Mouse (Mus musculus) CD8-positive naive resting alpha-beta T cell, adult 2 months (primary cell): Measurements from ENCODE around the gene Hoxd3.

Experiments
- DNase-seq, 2 experiments: peaks; one replicate each; pipeline ENCODE4 v3.0.0; 2022; ENCODE audit warnings: low read depth in 2 of 2, low spot score in 2 of 2

The Hoxd3 gene

GRCm38 (mm10) chr2:74774359-74774758, 62.6 kb downstream of the Hoxd3 start:
- no peak for DNase-seq

GRCm38 (mm10) chr2:74777536-74778275, 66.0 kb downstream of the Hoxd3 start:
- no peak for DNase-seq

DNA sequence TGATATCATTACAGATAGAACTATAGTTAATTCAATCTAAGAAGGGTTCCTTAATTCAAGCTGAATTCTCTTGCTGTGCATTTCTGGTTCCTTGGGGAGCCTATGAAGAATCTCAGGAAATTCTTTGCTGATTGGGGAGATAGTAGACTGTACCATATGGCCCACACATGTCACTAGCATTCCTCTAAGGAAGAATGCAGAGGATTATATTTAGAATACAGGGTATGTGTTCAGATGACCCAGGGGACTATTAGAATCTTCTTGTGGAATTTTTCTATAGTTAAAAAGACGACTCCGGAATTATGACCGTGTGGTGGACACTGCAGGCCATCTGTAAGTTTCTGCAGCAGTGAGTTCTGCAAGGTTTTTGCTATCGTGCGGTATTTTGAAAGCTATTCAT, 69.7 kb downstream of the Hoxd3 start:
- no peak for DNase-seq

DNA sequence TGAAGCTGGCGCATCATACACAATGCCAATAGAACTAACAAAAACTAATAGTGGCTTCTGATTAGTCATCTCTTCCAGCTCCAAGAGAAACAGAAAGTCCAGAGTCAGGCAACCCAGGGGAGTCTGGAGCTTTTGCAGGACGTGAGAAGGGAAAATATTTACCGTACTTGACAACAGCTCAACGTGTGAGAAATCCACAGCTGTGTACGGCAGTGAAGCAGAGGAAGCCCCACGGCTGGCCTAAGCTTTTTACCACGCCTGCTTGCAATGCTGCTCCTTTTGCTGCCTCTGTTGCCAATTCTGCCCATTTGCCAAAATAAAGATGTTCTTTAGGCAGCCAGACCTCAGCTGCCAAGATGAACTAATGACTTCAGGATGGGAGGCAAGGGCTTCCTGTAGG, 83.8 kb downstream of the Hoxd3 start:
- no peak for DNase-seq
